Mouse (Mus musculus): ENCODE measurements around the gene Olfr470.
"Not testable (repeated sequence)": the region's sequence is repeated elsewhere in the genome, so short reads cannot be mapped to it uniquely, and the experiment has no call there.

The Olfr470 gene

GRCm38 (mm10) chr7:107847390-107847789, at the start of gene Olfr470:
Gene Olfr470, minus strand, starts transcription at chr7:107847490.
- DNase-seq = not testable (repeated sequence)

- DNase-seq = no peak
These were observed 5.6 kb downstream of the Olfr470 start for GRCm38 (mm10) chr7:107841719-107842118.

GRCm38 (mm10) chr7:107825441-107825840, 21.8 kb downstream of the Olfr470 start, which contains the start of gene Olfr469:
Gene Olfr469, minus strand, starts transcription at chr7:107825541.
- not testable (repeated sequence) for DNase-seq

DNA sequence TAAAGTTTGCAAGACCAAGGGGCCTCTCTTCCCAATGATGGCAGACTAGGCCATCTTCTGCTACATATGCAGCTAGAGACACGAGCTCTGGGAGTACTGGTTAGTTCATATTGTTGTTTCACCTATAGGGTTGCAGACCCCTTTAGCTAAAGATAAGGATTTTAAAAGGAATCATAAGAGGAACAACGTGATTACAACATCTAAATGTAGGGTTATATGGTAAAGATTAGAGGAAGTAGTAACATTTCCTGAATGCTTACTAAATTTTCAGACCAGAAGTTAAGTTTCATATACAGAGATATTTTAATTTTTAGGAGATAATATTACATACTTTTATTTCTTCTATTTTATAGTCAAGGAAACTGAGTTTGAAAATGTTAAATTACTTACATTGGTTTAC, 23.4 kb downstream of the Olfr470 start:
- not testable (repeated sequence) for DNase-seq

DNA sequence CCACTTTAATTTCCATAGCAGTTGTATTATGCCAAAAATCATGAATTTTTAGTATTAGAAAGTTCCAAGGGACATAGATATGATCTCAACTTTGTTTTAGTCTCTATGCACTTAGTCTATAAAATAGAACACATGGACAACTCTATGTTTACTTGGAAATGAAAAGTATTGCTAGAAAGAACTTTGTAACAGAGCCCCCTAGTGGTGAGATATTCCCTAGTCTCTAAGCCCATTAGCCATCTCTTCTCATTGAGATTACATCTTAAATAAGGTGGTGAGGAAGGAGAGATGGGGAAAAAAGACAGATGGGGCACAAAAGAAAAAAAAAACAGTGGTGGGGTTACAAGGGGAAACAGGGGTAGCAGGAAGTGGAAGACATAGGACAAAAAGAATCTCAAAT, 27.8 kb downstream of the Olfr470 start:
- no peak for DNase-seq

DNA sequence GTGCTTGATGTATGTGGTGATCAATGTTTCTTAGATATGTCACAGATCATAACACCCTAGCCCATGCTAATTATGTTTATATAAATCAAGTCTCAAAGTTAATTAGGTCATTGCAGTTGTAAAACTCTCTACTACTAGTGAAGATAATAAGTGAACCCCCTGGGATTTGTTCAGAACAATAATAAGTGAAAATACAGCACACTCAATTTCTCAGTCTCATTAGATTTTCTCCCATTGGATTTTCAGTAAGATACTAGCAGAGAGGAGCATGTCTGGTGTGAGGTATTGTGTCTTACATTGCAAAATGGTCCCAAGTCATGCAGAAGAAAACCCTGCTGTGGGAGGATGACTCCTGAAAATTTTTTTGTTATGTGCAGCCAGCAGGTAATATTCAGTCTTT, 35.3 kb downstream of the Olfr470 start, which contains the start of gene Olfr467:
Gene Olfr467, plus strand, starts transcription at position 301 of the 400 bp plus-strand sequence.
- DNase-seq = no peak

DNA sequence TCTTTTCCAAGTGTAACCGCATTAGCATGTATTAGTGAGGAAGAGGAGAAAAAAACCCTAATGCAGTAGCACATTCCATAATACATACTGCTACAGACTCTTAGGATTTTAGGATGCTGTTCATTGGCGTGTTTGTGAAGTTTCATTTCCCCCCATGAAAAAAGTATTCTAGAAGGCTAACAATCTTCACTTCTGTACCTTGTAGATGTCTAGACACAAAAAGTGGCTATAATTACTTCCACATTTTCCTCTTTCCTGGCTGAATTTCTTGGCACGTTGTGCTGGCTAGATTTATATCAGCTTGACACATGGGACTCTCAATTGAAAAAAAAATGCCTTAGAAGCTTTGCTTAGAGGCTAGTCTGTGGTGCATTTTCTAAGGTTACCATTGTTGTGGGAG, 45.2 kb downstream of the Olfr470 start:
- no peak for DNase-seq

DNA sequence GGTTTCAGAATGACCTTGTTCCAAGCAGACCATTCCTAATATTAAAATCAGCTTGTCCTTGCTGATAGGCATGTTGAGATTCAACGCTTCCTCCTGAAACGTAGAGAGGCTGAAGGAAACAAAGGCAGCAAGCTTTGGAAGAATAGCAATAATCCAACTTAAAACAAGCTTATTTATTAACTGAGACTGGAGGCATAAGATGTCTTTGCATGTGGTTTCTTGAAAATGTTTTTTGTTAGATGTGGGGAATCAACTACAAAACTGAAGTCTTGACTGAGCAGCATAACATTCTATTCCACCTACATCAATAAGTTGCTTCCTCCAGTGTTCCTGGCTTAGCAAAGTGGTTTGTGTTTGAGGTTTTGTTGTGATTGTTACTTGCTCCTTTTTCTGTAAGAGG, 46.2 kb downstream of the Olfr470 start, which contains the start of gene Ovch2:
Gene Ovch2, minus strand, starts transcription at position 101 of the 400 bp plus-strand sequence.
- no peak for DNase-seq

- DNase-seq = no peak
These were observed 50.8 kb downstream of the Olfr470 start for GRCm38 (mm10) chr7:107796500-107796899.
